Mouse (Mus musculus) heart, postnatal 0 days (tissue): ENCODE measurements at regions not wholly inside any gene's neighbourhood (a gene's known extent, or its start where the extent isn't known, plus 50 kb on each side); places are given as distances from the start of the nearest gene placed in this dataset.

Source experiments
- CTCF ChIP-seq: IDR thresholded peaks from 2 replicates; pipeline ENCODE4 v1.5.1; 2016; ENCODE audit warnings: antibody characterized with exemption, control low read depth, low read depth
- EP300 ChIP-seq: IDR thresholded peaks from 2 replicates; pipeline ENCODE4 v1.6.1; 2016; ENCODE audit warnings: antibody characterized with exemption, low read depth

DNA sequence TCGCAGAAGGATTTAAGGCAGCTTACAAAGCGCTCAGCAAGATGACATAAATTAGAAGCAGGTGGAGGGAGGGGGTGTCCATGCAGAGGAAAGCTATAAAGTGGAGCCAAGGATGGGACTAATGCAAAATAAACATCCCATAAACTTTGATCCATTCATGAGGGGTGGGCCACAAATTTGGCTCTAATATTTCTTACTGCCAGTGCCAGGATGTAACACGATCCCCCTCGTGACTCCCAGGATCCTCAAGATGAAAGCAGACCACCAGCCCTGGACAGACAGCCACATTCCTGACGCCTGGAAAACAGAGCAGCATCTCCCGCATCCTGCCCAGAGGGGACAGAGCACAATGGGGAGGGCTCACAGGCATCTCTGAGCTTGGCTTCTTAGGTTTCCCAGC, 116.6 kb downstream of the Cyp26b1 start:
- TF ChIP-seq CTCF (no peak), EP300 (no peak)
